Mouse (Mus musculus) C2C12 (cell line): ENCODE measurements around the gene March11. TPM values are rescaled to one million over a fixed set of nuclear protein-coding genes. Genes with fewer than 3 reads are reported as not detected.

Experiments
- H3K27me3 ChIP-seq: one replicate; pipeline ENCODE4 v1.6.1; 2011; ENCODE audit not compliant: control insufficient read depth, insufficient read depth, insufficient read length
- H3K36me3 ChIP-seq: one replicate; pipeline ENCODE4 v1.6.1; 2011; ENCODE audit not compliant: control insufficient read depth, insufficient read depth
- H3K4me3 ChIP-seq: one replicate; pipeline ENCODE4 v1.5.1; 2011; ENCODE audit warnings: mild to moderate bottlenecking, control low read depth; ENCODE audit not compliant: poor library complexity, insufficient read depth, severe bottlenecking
- H3K79me2 ChIP-seq: one replicate; pipeline ENCODE4 v1.6.1; 2011; ENCODE audit not compliant: control insufficient read depth, insufficient read depth
- H3K79me3 ChIP-seq: one replicate; pipeline ENCODE4 v1.6.1; 2011; ENCODE audit warnings: low read depth, control low read depth
- H3ac ChIP-seq: one replicate; pipeline ENCODE3; 2011; ENCODE audit warnings: low read depth; ENCODE audit not compliant: control insufficient read depth, insufficient read length
- CEBPB ChIP-seq: IDR thresholded peaks from one replicate; pipeline ENCODE4 v1.6.1; 2011; ENCODE audit warnings: low read depth, mild to moderate bottlenecking, control low read depth, moderate library complexity
- CTCF ChIP-seq: IDR thresholded peaks from one replicate; pipeline ENCODE4 v1.5.1; 2011; ENCODE audit not compliant: control insufficient read depth, insufficient read depth, insufficient read length
- FOSL1 ChIP-seq: IDR thresholded peaks from one replicate; pipeline ENCODE4 v1.8.0; 2011; ENCODE audit warnings: mild to moderate bottlenecking, low read length; ENCODE audit not compliant: poor library complexity, insufficient read depth, severe bottlenecking
- MAX ChIP-seq: IDR thresholded peaks from one replicate; pipeline ENCODE4 v1.6.1; 2011; ENCODE audit warnings: mild to moderate bottlenecking, control low read depth
- MYOD1 ChIP-seq: IDR thresholded peaks from one replicate; pipeline ENCODE4 v1.6.1; 2011; ENCODE audit warnings: low read depth; ENCODE audit not compliant: control insufficient read depth, insufficient read length
- MYOG ChIP-seq: IDR thresholded peaks from one replicate; pipeline ENCODE4 v1.6.1; 2011; ENCODE audit not compliant: control insufficient read depth, insufficient read length; ENCODE audit errors: extremely low read depth
- USF1 ChIP-seq: IDR thresholded peaks from one replicate; pipeline ENCODE4 v1.6.1; 2011; ENCODE audit warnings: low read depth, mild to moderate bottlenecking, control low read depth, moderate library complexity
- polyA plus RNA-seq: library from polyadenylated mRNA; unstranded; fragments of >200 nt; fragmentation: generic; extraction: Trizol; gene quantifications from one replicate; pipeline ENCODE4 v1.2.1, GENCODE M21; 2012; ENCODE audit warnings: missing spikeins

Gene March11
- polyA plus RNA-seq, 1 experiment: 26.1 TPM

DNA sequence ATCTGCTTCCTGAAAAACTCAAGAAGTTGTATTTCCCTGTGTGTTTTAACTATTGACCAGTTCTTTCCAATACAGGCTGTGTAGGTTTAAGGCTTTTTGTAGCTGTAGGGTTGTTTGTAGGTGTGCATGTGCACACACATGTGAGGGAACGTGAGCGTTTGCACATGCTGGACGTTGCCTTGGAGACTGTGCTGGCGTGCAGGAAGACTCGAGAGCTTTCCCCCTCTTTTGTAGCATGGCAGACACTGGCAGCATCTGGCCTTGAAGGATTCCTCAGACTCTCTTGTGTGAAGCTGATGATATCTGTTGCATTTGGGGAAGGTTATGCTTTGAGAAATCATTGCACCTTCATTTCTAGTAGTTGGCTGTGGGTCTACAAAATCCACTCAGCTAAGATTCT is 35.5 kb downstream of the March11 start:
- no peaks in the 10 kb centered on the region for H3K27me3 ChIP-seq
- no peak overlapping the region for H3K4me3 ChIP-seq
- TF ChIP-seq CEBPB: no peak
- no peak for TF ChIP-seq MAX
- no peak for TF ChIP-seq MYOD1
- no peaks in the 10 kb centered on the region for H3K79me2 ChIP-seq
- H3K79me3 ChIP-seq: no peaks in the 10 kb centered on the region
- no peaks in the 10 kb centered on the region for H3K36me3 ChIP-seq
- H3ac ChIP-seq: no peak overlapping the region

DNA sequence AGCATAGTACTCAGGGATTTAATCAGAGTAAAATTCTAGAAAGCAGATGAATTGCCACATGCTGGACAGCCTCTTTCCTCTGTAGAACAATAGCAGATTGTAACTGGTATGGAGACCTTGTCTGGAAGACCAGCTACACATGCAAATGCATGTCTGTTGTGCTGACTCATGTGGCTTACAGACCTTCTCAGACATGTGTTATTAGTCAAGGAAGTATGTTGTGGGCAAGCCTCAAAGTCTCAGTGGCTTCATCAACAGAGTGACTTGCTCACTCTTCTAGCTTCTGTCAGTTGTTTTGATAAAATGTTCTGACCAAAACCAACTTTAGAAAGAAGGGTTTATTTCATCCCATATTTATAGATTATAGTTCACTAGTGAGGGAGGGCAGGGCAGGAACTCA is 44.8 kb downstream of the March11 start:
- H3K36me3 ChIP-seq: no peaks in the 10 kb centered on the region
- H3K79me2 ChIP-seq: no peaks in the 10 kb centered on the region
- TF ChIP-seq MYOD1: peak; percentile 11
- no peak for TF ChIP-seq FOSL1
- H3K79me3 ChIP-seq: no peaks in the 10 kb centered on the region
- H3K27me3 ChIP-seq: no peaks in the 10 kb centered on the region
- H3K4me3 ChIP-seq: no peak overlapping the region
- no peak overlapping the region for H3ac ChIP-seq

DNA sequence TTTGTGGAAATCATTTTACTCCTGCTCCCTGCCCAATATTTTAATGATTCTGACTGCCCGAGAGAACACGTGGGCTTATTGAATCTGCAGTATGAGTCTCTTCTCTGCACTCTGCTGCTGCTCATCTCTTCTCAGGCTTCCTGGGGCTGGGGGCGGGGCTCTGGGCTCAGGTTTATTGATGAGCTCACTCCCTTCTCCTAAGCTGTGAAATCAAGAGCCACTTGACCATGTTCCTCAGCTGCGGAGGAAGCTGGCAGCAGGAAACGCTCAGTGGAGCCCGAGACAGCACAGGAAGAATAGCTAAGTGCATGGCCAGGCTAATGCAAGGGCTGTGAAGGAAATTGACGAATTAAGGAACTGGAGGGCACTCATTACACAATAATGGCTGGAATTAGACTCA is 56.5 kb downstream of the March11 start:
- H3K27me3 ChIP-seq: no peaks in the 10 kb centered on the region
- H3K36me3 ChIP-seq: no peaks in the 10 kb centered on the region
- H3K79me2 ChIP-seq: no peaks in the 10 kb centered on the region
- H3K79me3 ChIP-seq: no peaks in the 10 kb centered on the region
- TF ChIP-seq MYOD1 (no peak), CEBPB (no peak), MYOG (no peak), USF1 (no peak), CTCF (no peak), MAX (no peak), FOSL1 (no peak)
- no peak overlapping the region for H3ac ChIP-seq
- H3K4me3 ChIP-seq: no peak overlapping the region

DNA sequence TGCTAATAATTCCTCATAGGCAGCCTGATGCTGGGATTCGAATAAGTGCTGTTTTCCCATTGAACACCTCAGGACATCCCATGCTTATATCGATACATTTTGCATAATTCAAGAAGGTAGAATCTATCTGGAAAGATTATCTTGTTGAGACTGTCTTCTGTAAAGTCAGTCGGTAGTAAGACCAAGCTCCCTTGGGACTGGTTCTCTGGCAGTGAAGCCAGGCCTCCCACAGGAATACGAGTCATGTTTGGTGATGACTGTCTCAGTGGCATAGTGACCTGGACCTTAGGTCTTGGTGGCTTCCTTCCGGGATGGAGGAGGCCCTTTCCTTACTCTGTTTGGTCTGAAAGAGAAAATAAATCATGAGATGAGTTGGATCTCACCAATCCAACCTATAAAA is 57.7 kb downstream of the March11 start:
- no peaks in the 10 kb centered on the region for H3K27me3 ChIP-seq
- no peak for TF ChIP-seq MYOG
- TF ChIP-seq FOSL1: peak; percentile 9
- no peaks in the 10 kb centered on the region for H3K79me2 ChIP-seq
- H3ac ChIP-seq: no peak overlapping the region
- H3K4me3 ChIP-seq: no peak overlapping the region
- H3K79me3 ChIP-seq: no peaks in the 10 kb centered on the region
- H3K36me3 ChIP-seq: no peaks in the 10 kb centered on the region

DNA sequence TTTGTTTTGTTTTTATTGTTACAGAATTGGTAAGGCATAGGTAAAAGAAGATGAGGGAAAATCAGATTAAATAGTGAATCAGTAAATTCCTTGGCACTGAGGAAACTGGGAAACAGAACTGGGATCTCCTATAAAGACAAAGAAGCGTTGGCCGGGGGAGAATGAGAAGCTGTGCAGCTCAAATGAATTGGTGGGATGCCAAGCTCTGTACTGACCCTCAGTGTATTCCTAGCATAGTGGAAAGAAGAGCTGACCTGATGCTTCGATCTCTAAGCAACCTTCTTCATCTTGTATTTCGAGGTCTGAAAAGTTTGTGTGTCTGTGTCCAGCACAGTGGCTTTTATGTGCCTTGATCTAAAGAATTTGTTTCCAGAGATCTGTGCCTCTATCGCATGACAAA is 64.9 kb downstream of the March11 start:
- H3K36me3 ChIP-seq: no peaks in the 10 kb centered on the region
- no peaks in the 10 kb centered on the region for H3K27me3 ChIP-seq
- no peaks in the 10 kb centered on the region for H3K79me3 ChIP-seq
- no peaks in the 10 kb centered on the region for H3K79me2 ChIP-seq
- no peak overlapping the region for H3K4me3 ChIP-seq
- TF ChIP-seq MAX (no peak), MYOG (no peak), FOSL1 (no peak), USF1 (no peak), CTCF (no peak), CEBPB (no peak), MYOD1 (no peak)
- peak overlapping the region; percentile 23 for H3ac ChIP-seq

DNA sequence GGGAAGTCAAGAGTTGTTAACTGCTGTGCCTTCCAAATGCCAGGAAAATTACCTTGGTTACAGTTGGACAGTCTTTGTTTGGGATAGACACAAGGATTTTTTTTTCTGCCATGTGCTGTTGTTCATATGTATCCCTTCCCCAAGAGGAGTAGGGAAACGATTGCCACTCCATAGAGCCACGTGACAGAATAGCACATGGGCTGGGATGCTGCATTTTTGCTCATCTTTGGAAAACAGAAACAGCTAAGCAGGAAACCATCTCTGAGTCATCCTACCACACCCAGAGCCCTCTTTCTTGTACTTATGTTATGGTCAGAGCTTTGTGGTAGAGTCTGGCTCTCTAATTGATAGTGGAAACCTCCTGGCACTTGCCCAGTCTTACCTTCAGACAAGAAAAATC is 65.4 kb downstream of the March11 start:
- Histone ChIP-seq H3K27me3 (no peaks in the 10 kb centered on the region), H3K79me2 (no peaks in the 10 kb centered on the region), H3K4me3 (no peak overlapping the region), H3ac (peak overlapping the region; percentile 23), H3K79me3 (no peaks in the 10 kb centered on the region), H3K36me3 (no peaks in the 10 kb centered on the region)
- TF ChIP-seq MYOD1 (peak; percentile 61), MYOG (no peak), FOSL1 (peak; percentile 93), USF1 (peak; percentile 100), MAX (peak; percentile 100)

DNA sequence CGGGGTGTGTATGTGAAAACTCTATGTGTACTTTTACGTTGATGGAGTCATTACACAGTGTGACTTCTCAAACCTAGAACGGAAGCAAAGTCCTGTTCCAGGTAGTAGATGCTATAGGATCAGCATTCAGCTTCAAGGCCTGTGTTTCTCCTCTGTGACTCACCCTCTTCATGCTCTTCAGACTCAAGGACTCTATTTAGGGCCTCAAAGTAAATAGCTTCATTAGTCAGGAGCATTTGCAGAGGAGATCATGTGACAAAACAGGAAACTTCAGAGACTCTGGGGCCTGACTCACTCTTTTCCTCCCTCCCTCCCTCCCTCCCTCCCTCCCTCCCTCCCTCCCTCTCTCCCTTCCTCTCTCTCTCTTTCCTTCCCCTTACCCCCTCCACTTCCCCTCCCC is 66.1 kb downstream of the March11 start:
- Histone ChIP-seq H3K79me2 (no peaks in the 10 kb centered on the region), H3K4me3 (no peak overlapping the region), H3K36me3 (no peaks in the 10 kb centered on the region), H3ac (no peak overlapping the region), H3K79me3 (no peaks in the 10 kb centered on the region), H3K27me3 (no peaks in the 10 kb centered on the region)
- TF ChIP-seq FOSL1: peak; percentile 70
- TF ChIP-seq CEBPB: no peak
- TF ChIP-seq MAX: no peak
- TF ChIP-seq MYOG: no peak
- TF ChIP-seq MYOD1: no peak
- TF ChIP-seq USF1: peak; percentile 87
